Mouse (Mus musculus) cerebellum, adult 11 months (tissue): ENCODE results near the gene Trappc4.
A peak's percentile ranks its signal among the peaks of the same experiment; 100 is the strongest.
"Not testable (repeated sequence)": the region's sequence is repeated elsewhere in the genome, so short reads cannot be mapped to it uniquely, and the experiment has no call there.

Experiments
- DNase-seq: peaks from one replicate; pipeline ENCODE4 v3.0.0; 2022

Gene Trappc4

GRCm38 (mm10) chr9:44405011-44405410, 2.4 kb downstream of the Trappc4 start:
- DNase-seq: no peak

- no peak for DNase-seq
Measured at GRCm38 (mm10) chr9:44401081-44401480, 6.3 kb downstream of the Trappc4 start.

GRCm38 (mm10) chr9:44399795-44400114, 7.6 kb downstream of the Trappc4 start:
- DNase-seq: peak; percentile 13

GRCm38 (mm10) chr9:44399114-44399794, 8.1 kb downstream of the Trappc4 start:
- peak; percentile 25 for DNase-seq

GRCm38 (mm10) chr9:44398551-44398950, 8.8 kb downstream of the Trappc4 start:
- DNase-seq: no peak

GRCm38 (mm10) chr9:44398087-44398486, 9.3 kb downstream of the Trappc4 start:
- DNase-seq: peak; percentile 14

GRCm38 (mm10) chr9:44396684-44397411, 10.6 kb downstream of the Trappc4 start, which contains the start of gene Slc37a4:
Slc37a4 (plus strand) TSS chr9:44396852.
- peak; percentile 97 for DNase-seq

GRCm38 (mm10) chr9:44391466-44391865, 15.9 kb downstream of the Trappc4 start:
- DNase-seq: peak; percentile 63

GRCm38 (mm10) chr9:44389273-44389672, 18.1 kb downstream of the Trappc4 start:
- peak; percentile 61 for DNase-seq

- no peak for DNase-seq
Measured at GRCm38 (mm10) chr9:44387221-44387620, 20.2 kb downstream of the Trappc4 start.

- no peak for DNase-seq
Measured at GRCm38 (mm10) chr9:44384596-44384995, 22.8 kb downstream of the Trappc4 start.

GRCm38 (mm10) chr9:44379862-44380261, 27.5 kb downstream of the Trappc4 start:
- peak; percentile 46 for DNase-seq

- peak; percentile 99 for DNase-seq
Measured at GRCm38 (mm10) chr9:44379054-44379834, 28.2 kb downstream of the Trappc4 start, which contains the start of gene Hyou1. Hyou1 (plus strand) TSS chr9:44379490.

GRCm38 (mm10) chr9:44378153-44378730, 29.2 kb downstream of the Trappc4 start:
- no peak for DNase-seq

GRCm38 (mm10) chr9:44377335-44377734, 30.1 kb downstream of the Trappc4 start:
- not testable (repeated sequence) for DNase-seq

GRCm38 (mm10) chr9:44376141-44376540, 31.3 kb downstream of the Trappc4 start:
- DNase-seq: no peak

GRCm38 (mm10) chr9:44373386-44373785, 34.0 kb downstream of the Trappc4 start:
- no peak for DNase-seq

GRCm38 (mm10) chr9:44364480-44364879, 42.9 kb downstream of the Trappc4 start:
- no peak for DNase-seq

- DNase-seq: not testable (repeated sequence)
Measured at GRCm38 (mm10) chr9:44361931-44362330, 45.5 kb downstream of the Trappc4 start.

GRCm38 (mm10) chr9:44361190-44361917, 46.0 kb downstream of the Trappc4 start, which contains the start of gene Vps11:
Vps11 (minus strand) TSS chr9:44361670.
- peak; percentile 91 for DNase-seq

- no peak for DNase-seq
Measured at GRCm38 (mm10) chr9:44357207-44357606, 50.2 kb downstream of the Trappc4 start.
